Mouse (Mus musculus) brain, embryonic 18.5 days (tissue): Measurements from ENCODE around the gene Spata6.

Source experiments
- DNase-seq: peaks from one replicate; pipeline ENCODE4 v3.0.0-alpha.2; 2012; ENCODE audit warnings: low read depth, low spot score

Gene Spata6

DNA sequence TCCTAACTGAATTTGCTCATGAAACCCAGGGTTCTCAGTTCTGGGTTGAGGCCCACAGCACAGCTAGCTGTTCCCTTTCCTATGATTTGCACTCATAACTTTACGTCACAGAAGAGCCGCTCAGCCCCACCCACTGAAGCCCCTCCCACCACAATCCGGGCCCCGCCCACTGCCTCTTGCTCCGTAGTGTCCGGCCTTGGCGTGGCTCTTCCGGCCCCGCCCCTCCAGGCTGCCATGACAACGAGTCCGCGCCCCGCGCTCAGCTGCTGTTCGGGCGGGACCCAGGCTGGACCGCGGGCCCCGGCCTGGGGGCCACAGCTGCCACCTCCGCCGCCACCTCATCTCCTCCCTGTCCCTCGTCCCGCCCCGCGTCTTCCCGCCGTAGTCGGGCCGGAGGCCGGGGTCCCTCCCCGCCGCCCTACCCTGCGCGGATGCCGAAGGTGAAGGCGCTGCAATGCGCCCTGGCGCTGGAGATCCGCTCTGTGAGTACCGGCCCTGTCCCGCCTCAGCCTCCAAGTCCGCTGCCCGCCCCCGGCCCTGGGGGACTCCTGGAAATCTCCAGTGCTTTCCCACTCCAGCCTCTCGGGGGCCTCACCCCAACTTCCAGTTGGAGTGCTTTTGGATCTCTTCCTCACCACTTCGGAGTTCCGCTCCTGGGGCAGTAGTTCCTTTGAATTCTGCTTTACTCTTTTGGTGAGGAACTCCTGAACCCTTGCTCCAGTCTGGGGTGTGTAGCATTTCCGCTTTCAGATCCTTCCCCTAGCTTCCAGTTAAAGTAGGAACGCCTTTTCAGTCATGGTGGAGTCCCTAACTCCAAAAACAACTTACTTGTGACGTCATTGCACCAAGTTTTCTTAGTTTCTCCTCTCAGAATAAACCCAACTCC is at the start of gene Spata6:
Gene Spata6, plus strand, starts transcription at position 209 of the 886 bp plus-strand sequence.
- DNase-seq, result no peak

DNA sequence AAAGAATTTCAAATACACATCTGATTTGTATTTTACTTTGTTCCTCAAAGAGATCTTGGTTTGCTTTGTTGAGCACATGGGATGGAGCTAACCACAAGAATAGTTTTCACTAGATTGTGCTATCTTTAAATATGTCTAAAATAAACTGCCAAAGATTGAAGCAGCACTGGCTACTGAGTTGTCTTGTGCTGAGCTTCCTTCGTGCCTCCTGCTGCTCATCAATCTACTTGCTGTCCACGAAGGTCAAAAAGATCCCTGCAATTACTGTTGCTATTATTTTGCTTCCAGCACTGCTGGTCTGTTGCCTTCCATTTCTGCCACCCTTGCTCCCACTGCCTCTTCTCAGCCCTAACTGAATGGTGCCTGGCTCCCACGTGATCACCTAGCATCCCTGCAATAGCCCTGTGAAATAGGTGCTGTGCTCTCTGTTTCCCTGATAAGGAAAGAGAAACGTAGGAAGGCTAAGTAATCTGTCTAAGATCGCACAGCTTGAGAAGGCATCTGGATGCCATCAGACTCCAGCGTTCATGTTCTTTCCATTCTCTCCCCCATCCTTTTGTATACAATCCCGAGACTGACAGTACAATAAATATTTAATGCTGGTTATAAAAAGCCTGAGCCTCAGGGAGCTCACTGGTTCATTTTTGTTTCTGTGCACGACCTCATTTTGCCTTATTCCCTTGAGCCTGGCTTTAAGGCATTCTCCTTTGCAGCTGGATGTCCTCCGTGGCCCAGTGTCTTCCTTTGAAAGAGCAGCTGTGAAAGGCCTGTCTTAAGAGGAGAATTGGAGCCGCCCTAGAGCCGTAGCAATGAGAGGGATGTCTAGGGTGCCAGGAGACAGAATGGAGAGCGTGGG is 49.0 kb upstream of the Spata6 start:
- DNase-seq, result no peak

DNA sequence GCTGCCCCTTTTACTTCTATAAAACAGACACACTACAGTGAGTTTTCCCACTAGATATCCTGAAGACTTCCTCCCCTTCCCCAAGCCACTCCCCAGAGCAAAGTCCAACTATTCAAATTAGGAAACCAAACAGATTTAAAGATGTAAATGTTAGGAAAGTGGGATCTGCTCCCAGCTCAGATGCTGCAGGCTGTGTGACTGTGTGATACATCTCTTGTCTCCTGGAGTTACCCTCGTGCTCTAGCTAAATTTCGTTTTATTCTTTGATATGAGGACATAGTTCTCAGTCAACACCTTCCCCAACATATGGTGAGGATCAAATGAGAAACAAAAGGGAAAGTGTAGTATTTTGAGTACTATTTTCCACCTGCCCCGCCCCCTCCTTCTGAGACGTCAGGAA is 48.3 kb upstream of the Spata6 start:
- DNase-seq, result no peak

DNA sequence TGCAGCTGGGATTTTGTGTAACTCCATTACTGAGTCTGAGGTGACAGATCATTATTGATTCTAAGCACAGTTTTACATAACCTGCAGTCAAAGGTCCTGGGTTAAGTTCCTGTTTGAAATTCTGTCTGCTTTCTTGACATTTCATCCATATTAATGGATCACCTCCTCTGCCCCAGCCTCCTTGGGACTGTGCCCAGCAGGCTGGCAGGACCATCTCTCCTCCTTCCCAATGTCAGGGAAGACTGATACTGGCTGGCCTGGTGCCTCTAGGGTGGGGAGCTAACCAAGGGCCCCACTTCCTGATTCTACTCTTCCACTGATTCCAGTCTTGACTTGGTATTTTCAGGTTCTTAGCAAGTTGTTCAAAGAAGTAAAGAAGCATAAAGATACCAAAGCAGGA is 45.9 kb upstream of the Spata6 start:
- DNase-seq, result no peak

DNA sequence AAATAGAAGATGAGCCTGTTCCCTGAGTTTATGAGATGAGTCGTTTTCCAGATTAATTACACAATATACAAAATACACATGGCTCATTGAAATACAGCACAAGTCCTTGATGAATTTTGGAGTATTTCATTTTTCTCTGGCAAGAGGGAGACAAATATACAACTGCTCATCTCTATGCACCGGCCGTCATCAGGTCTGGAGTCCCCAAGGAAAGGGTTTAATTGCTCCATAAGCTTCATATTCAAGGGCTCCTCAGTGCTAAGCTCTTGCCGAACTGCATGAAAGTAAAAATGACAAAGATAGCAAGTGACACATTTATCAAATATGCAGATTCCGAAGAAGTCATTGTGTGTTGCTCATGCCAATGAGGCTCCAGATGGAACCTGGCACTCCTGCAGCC is 37.9 kb upstream of the Spata6 start:
- no peak for DNase-seq

DNA sequence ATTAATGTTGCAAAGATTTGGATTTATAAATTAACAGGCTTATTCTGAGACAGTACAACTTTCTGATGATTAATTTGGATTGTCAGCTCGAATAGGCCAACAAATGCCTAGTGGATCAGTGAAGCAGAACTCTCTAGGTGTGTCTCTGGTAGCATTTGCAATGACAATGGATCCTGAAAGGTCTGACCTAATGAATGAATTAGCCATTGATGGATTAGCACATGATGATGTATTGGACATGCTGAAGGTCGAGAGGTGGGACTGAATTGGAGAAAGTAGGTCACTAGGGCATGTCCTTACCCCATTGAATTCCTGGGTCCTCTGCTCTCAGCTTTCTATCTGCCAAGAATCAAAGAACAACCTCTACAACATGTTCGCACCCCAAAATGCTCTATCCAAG is 37.0 kb upstream of the Spata6 start:
- no peak for DNase-seq

DNA sequence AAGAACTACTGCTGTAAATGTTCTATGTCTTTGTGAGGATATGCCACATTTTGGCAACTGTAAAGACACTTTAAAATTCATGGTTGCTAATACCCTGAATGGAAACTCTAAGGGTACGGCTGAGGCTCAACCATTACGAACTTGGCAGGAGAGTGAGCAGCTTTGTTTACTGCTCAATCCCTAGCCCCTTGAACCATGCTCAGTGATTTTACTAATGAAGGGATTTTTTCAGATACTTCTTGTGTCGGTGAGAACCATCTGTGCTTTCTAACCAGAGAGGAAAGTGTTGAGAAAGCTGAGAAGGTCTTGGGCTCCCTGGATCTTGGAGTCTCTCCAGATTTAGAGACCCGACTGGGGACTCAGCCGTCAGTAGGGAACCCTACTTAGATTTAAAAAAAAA is 35.9 kb upstream of the Spata6 start:
- DNase-seq, result no peak

DNA sequence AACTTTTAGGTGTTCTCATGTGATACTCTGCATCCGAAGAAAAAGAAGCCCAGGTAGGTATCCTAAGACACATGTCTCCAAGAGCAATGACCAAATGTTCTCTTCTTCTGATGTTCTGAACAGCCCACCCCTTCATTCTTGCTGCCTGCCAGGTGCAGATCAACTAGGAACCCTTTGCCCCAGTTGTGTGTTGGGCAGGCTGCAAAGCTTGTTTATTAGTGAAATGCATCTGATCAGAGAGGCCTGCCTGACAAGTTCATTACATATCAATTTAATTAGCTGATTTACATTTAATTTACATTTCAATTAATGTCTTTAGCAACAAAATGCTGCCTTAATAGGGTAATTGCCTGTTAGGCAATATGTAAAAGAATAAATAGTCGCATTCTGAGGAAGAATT is 33.8 kb upstream of the Spata6 start:
- no peak for DNase-seq

DNA sequence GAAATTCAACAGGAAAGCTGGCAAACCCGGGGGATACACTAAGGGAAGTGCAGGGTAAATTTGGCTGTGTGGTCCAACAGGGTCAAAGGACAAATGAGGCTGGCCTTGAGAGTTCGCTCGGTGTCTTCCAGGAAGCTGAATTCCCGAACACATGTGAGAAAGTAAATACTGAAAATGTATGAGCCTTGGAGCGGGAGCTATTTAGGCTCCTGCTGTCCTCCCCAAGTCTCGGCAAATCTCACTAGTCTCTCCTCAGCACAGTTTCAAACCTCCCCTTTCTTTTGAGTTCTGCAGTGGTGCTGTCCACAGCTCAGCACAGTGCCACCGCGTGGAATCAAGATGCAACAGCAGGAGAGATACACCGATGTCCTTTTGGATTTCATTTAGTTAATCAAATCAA is 32.8 kb upstream of the Spata6 start:
- no peak for DNase-seq

DNA sequence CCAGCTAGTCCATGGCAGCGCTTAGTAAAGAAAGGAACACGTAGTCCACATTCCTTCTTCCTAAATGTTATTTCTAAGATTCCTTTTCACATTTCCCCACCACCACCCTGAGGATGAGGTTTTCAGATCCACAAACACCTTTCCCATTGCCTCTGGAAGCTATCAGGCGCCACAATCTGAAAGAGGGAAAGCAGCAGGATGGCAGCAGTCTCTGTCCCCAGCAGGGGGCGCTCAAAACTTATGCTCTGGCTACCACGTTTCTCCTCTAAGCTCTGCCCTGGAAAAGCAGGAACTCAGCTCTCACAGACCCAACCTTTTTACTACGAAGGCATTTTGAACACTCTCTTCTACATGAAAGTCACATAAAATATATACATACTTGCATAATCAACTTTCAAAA is 32.2 kb upstream of the Spata6 start:
- DNase-seq, result no peak

DNA sequence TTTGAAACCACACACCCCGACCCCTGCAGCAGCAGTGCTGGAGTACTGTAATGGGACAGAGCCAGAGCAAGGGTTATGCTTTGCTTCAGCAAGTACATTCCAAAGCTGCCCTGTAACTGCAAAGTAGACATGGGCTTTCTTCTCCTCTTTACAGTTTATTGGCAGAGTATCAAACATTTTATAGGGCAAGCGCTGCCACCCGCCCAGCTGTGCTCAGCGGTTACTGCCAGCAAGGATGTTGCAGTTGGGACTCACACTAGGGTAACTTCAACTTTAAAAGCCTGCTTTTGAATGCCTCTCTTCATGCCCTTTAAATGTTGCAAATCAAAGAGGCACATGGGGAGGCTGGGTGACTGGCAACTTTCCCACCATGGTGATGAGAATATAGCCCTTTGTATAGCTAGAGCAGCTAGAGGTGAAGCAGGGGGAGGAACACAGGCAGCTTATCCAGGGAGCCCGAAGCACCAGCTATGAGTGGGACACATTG is 28.7 kb upstream of the Spata6 start:
- DNase-seq, result no peak

DNA sequence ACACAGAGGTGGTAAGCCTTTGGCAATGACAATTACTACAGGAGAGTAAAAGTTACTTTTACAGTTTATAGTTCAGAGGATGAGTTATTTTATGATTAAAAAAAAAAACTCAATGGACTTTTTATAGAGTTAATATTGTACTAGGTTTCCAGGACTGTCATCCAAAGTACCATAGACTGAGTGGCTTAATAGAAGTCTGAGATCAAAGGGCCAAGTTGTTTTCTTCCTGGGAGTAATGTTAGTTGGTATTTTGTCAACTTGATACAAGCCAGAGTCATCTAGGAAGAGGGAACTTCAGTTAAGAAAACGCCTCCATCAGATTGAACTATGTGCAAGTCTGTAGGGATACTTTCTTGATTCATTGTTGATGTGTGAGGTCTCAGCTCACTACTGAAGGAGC is 18.4 kb upstream of the Spata6 start:
- DNase-seq, result no peak

DNA sequence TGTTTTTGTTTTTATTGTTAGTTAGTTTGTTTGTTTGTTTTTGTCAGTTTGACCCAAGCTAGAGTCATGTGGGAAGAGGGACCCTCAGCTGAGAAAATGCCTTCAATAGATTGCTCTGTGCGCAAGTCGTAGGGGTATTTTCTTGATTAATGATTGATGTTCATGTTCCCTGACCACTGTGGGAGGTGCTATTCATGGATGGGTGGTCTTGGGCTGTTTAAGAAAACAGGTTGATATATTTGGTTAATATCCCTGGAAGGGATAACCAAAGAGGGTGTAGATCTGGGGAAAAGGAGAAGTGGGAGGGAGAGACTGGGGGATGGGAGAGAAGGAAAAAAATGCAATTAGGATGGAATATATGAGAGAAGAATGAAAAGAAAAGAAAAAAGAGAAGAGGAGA is 15.7 kb upstream of the Spata6 start:
- no peak for DNase-seq

DNA sequence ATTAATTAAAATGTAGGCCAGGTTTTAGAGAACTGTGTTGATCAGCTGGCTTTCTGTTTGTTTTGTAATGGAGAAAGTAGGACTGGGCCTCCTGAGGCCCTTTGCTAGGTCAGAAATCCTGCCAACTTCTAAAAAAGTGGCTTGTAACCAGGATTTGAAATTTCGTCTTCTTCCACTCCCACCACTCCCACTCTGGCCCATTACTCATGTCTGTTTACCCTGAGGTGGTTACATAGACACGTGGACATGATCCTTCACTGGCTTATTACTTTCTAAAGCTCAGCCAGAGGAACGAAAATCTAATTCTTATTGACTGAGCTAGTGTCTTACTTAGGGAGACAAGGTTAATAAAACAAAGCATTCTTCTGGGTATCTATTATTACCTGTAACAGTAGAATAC is 14.8 kb upstream of the Spata6 start:
- DNase-seq, result no peak

DNA sequence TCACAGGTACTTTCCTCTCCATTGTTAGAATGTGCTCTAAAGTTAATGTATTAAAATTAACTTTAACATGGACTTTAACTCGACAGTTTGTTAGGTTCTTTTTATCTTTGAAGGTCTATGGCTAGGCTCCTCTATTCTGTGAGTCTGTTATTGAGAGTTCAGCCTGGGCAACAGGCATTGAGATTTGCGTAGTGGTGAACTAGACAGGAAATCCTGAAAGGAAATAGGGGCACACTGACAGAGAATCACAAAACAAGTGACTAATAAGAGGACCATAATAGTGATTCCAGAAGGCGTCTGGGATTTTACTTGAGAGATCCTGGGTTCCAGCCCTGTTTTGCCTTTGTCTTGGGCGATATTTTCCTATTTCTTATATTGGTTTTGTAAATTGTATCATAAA is 488 bp upstream of the Spata6 start:
- DNase-seq, result no peak

DNA sequence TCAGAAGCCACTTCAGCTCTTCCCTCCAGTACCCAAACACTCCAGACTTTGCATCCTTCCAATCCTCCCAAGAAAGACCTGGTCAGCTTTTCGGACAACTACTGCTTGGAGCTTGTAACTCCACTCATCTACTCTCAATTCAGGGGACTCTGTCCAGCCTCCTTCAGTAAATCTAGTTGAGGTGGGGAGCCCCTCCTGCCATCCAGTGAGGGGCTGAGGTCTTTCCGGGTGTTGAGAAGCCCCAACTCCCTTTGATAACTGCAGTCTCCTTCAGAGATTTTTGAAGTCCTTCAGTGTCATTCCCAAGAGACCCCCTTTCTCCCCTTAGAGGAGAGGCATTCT is 849 bp downstream of the Spata6 start:
- no peak for DNase-seq

DNA sequence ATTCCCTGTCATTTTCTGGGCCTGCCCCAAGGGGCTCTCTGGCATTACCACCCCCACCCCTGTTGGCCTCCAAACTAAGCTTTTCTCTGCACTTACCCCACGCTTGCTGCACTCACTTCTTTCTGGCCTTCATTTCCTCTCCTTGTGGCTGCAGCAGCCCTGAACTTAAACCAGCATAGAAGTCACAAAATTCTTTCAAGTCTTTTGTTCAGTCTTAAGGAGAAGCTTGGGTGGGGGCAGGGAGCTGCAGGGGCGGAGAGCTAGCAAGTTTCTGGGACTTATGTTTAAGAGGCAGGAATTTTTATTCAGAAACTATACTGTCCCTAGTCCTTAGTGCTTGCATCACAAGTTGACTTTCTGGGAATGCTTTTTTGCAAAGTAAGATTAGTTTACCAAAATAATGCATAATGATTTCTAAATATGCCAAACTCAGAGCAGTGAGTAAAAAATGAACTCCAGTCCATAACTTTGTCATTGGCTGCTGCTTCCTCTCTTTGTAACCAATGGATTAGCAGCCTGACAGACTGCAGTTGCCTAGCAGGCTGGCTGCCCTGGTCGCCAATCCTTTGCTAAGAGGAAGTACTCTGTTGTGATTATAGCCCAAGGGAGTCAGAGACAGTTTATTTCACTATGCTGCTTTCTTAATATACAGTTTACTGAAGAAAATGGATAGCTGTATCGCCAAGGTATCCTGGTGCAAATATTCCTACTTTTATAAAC is 1.5 kb downstream of the Spata6 start:
- no peak for DNase-seq

DNA sequence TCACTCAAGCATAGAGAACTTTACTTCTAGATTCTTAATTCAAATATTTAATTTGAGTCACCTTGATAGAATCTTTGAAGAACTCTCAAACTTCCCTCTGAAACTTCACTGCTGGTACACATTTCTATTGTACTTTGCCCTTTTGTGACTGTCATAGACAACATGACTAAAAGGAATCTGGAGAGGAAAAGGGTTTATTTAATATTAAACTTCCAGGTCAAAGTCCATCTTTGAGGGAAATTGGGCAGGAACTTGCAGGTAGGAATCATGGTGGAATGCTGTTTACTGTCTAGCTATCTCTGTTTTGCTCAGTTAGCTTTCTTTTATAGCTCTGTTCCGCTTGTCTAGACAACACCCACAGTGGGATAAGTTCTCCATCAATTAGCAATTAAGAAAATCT is 17.8 kb downstream of the Spata6 start:
- no peak for DNase-seq

DNA sequence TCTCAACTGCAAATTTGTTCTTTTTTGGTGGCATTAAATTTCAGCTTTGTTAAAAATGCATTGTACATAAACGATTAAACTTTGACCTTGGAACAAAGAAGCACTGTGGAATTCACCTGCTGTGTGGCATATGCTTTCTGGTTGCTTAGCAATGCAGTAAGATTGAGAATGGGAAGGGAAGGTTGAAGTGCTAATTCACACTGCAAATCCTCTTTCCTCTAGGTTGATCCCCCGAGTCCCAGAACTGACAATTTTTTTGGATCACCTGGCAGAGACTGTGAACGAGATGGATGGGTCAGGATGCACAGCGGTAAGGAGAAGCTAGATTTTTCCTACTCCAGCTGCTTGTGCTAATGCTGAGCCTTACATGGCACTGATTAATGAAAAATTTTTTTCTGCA is 60.7 kb downstream of the Spata6 start:
- no peak for DNase-seq

DNA sequence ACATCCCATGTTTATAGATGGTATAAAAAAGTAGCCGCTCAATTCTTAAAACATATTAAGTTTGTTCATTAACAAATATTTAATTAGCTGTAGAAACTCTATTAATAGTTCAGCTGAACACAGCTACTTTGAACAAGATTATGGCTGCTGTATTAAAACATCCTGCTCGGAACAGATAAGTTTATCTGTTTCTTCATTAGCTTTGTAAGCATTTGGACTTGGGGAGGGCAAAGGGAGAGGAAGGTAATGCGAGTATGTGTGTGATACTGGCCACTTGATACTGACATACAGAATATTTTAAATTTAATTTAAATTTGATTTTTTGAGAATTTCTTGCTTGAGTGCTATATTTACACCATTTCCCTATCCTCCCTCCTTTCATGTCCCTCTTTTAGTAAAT is 80.1 kb downstream of the Spata6 start:
- no peak for DNase-seq

DNA sequence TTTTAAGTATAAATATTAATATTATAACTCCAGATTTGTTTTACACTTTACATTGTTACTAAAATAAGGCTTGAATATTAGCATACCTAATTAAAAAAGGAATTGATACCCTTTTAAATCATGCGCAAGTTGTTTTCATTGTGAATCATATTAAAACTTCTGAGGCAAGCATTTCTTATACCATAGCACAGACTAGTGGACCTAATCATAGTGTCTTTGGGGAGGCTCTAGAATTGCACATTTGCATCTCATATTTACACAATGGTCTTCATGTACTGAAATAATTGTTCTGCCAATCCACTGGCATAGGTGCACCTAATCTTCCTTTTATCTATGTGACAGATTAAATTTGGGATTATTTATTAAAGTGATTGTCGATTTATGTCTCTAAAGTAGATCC is 83.4 kb downstream of the Spata6 start:
- DNase-seq, result no peak

DNA sequence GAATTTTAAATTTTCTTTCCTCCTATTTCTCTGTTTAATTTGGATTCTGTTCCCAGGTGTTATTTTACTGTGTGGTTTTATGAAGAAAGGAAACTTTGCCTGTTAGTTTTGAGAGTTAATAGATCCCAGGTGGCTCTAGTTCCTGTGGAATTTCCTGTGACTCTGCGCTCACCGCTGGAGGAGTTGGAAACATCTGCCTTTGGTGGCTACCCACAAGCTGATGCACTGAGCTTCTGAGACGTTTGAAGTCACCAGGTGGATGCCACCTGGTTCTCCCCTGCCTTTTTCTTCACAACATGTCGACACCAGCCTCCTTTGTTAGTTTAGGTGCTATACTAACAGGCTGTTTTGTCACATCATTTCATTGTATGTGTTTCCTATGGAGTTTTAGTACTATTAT is 97.7 kb downstream of the Spata6 start:
- DNase-seq, result no peak
